Mouse (Mus musculus) c-Kit-positive CD71-positive TER-119-negative erythroid progenitor cells, embryonic 14.5 days (primary cell): ENCODE measurements at regions not wholly inside any gene's neighbourhood (a gene's known extent, or its start where the extent isn't known, plus 50 kb on each side); places are given as distances from the start of the nearest gene placed in this dataset.

ENCODE experiments used
- DNase-seq: peaks from one replicate; pipeline ENCODE4 v3.0.0-alpha.2; 2013; ENCODE audit warnings: low read depth

GRCm38 (mm10) chr2:179370882-179371546, 71.2 kb upstream of the Cdh4 start:
- DNase-seq, result no peak

- no peak for DNase-seq
These were observed 70.7 kb upstream of the Cdh4 start for GRCm38 (mm10) chr2:179371553-179371952.

DNA sequence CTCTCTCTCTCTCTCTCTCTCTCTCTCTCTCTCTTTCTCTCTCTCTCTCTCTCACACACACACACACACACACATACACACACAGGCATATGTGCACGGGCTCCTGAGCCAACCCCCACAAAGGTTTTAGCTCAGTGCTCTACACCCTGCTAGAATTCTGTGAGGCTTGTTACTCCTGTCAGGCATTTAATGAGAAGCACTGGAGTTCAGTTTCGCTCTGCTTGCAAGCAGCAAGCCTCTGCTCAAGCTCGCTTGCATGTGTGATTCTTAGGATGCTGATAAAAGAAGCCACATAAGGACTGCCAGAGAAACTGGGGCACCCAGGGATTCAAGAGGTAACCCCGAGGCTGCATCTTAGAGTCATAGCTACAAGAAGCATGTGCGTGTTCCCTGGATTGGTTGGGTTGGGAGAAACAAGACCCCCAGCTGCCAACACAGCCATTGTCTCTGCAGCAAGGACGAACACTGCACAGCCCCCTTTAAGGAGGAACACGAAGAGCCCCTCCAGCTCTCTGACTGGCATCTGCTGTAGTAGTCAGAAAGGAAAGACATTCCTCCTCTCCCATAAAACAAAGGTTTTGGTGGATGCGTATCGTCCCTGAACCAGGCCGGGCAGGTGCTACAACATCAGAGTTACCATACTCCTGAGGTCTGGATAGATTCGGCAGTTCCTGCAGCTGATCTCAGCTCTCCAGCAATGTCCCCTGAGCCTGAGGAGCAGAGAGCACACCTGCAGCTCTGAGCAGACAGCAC, 62.4 kb upstream of the Cdh4 start:
- DNase-seq, result no peak

DNA sequence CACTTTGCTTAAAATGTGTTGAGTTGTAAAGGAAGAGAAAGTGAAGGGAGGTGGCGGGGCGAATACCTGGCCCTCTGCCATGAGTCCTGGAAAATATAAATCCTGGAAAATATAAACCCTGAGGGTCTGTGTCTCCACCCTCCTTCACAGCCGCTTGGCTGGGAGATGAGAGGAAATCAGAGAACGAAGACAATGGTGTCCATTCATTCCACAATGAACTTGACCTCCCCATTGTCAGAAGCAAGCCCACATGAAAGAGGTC, 61.9 kb upstream of the Cdh4 start:
- DNase-seq, result no peak

GRCm38 (mm10) chr2:179381916-179382315, 60.3 kb upstream of the Cdh4 start:
- DNase-seq, result no peak

DNA sequence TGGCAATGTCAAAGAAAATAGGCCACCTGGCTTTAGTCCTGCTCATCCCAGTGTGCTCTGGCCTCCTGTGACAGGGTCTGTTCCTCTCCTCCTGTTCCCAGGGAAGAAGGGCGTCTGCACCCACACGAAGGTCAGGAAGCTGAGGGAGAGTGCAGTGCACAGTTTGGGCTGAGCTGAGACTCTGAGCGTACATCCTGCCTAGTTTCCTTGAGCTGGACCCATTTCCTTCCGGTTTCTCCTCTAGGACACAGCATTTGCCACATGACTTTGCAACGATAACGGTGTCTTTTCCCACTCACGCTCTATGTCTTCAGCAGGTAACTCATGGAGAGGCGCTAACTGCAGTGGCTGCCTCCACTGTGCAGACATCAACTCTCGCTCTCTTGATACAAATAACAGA, 59.6 kb upstream of the Cdh4 start:
- DNase-seq, result no peak

DNA sequence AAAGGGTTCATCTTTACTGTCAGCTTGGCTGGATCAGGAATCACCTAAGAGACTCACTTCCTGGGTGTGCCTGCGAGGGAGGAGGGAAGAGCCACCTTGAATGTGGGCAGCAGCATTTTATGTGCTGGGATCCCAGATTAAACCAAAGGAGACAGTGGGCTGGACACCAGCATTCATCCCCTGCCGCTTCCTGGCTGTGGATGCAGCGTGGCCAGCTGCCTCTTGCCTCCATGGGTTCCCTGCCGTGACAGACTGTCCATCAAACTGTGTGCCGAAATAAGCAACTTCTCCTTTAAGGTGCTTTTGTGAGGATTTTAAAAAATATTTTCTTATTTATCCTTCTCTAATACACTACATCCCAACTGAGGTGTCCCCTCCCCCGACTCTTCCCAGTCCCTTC, 55.4 kb upstream of the Cdh4 start:
- no peak for DNase-seq

DNA sequence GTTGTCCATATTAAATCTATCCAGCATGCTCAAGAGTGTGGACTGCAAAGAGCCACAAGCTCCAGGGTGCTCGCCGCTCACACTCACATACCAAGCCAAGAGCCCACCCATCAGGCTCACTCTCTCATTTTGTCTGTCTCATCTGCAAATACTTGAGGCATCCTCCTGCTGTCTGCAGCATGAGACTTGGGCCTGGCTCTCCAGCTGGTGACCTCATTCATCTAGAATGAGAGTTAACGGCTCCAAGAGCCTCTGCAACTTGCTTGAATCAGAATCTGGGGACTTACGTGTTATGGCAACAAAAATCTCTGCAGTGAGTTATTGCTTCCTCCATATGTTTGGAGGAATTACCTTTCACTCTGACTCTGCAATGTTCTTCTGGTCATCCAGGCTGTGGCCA, 51.7 kb upstream of the Cdh4 start:
- DNase-seq, result no peak

DNA sequence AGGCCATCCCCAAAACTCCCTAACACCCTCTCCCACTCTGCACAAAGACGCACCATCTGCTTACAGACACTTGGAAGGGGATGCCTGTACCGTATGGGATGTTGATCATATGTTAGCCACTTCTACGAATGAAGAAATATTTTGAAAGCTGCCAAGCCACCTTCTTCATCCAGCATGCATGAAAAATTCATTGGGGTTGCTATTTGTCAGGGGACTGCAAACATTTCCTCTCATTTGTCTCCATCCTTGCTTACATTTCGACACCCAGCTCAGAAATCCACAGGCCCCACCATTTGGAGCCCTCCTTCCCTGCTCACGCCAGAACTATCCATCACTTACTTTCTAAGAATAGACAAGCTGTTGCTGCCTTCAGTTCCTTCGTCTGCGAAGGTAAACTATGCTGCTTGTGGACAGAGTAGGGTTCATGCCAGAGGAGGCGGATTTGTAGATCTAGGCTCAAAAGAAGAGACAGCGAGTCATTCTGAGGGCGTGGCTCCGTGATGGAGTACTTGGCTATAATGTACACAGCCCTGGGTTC, 51.2 kb upstream of the Cdh4 start:
- DNase-seq, result no peak
